Mouse (Mus musculus) 3134 (cell line): Measurements from ENCODE around the gene Runx1.

Experiments used
- DNase-seq: peaks from one replicate; pipeline ENCODE4 v3.0.0-alpha.2; 2011; ENCODE audit warnings: low spot score; ENCODE audit not compliant: insufficient read length; ENCODE audit errors: extremely low read depth

Runx1 gene

GRCm38 (mm10) chr16:92827663-92828307 is 1.8 kb upstream of the Runx1 start:
- peak; percentile 87 for DNase-seq

- DNase-seq, result no peak
Measured at GRCm38 (mm10) chr16:92826683-92827082, 734 bp upstream of the Runx1 start.

GRCm38 (mm10) chr16:92825204-92825843 is 625 bp downstream of the Runx1 start:
- no peak for DNase-seq

GRCm38 (mm10) chr16:92824723-92825203 is 1.2 kb downstream of the Runx1 start:
- peak; percentile 50 for DNase-seq

GRCm38 (mm10) chr16:92824003-92824722 is 1.8 kb downstream of the Runx1 start:
- no peak for DNase-seq

GRCm38 (mm10) chr16:92823381-92823862 is 2.5 kb downstream of the Runx1 start:
- DNase-seq, result peak; percentile 71

GRCm38 (mm10) chr16:92822676-92823075 is 3.3 kb downstream of the Runx1 start:
- no peak for DNase-seq

- DNase-seq, result no peak
Measured at GRCm38 (mm10) chr16:92821938-92822629, 3.9 kb downstream of the Runx1 start.

- no peak for DNase-seq
Measured at GRCm38 (mm10) chr16:92821596-92821937, 4.4 kb downstream of the Runx1 start.

GRCm38 (mm10) chr16:92820451-92820850 is 5.5 kb downstream of the Runx1 start:
- DNase-seq, result no peak

GRCm38 (mm10) chr16:92818480-92819269 is 7.3 kb downstream of the Runx1 start:
- no peak for DNase-seq

- no peak for DNase-seq
Measured at GRCm38 (mm10) chr16:92816092-92816491, 9.9 kb downstream of the Runx1 start.

- DNase-seq, result no peak
Measured at GRCm38 (mm10) chr16:92815195-92815527, 10.8 kb downstream of the Runx1 start.

GRCm38 (mm10) chr16:92814366-92815194 is 11.4 kb downstream of the Runx1 start:
- DNase-seq, result no peak

- DNase-seq, result no peak
Measured at GRCm38 (mm10) chr16:92812405-92812804, 13.5 kb downstream of the Runx1 start.

GRCm38 (mm10) chr16:92810568-92811240 is 15.2 kb downstream of the Runx1 start:
- DNase-seq, result no peak

GRCm38 (mm10) chr16:92807772-92808171 is 18.2 kb downstream of the Runx1 start:
- no peak for DNase-seq

GRCm38 (mm10) chr16:92803076-92803580 is 22.8 kb downstream of the Runx1 start:
- DNase-seq, result no peak

GRCm38 (mm10) chr16:92801567-92801966 is 24.4 kb downstream of the Runx1 start:
- no peak for DNase-seq
